Comparison of ENCODE assay signal across 8 mouse cellular contexts in the genomic region with DNA sequence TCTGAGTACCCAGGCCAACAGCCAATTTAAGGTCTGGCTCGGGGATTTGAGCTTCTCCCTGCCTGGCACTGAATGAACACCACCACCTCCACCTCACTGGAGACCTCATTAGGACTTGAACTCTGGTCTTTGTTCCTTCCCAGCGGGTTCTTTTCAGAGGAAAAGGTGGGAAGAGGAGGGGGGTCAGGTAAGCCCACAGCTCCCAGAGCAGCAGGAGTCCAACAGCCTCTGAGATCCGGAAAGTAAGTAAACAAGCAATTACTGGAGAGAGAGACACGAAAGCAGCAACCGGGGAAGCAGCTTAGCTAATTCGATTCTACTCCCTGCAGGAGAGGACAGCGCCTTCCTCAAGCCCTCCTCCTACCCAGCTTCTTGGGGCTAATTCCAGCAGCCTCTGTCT. TPM values are rescaled to one million over a fixed set of nuclear protein-coding genes. Genes with fewer than 3 reads are reported as not detected.
A peak's percentile ranks its signal among the peaks of the same experiment; 100 is the strongest.
DNase-seq lines count a peak whose midpoint lies in the region; ATAC-seq lines count a peak whose summit lies in the region.
"Had no signal": no experiment of that assay in that cellular context is flagged by ENCODE, and none has a peak within 500 bp of the region (broad histone marks: within the 10 kb centered on the region; RNA-seq: fewer than 3 reads in every experiment).

No protein-coding gene starts in this region.

- no peaks in the 10 kb centered on the region for H3K27me3 ChIP-seq in neural tube, embryonic 11.5 days (ENCODE audit: control insufficient read depth, insufficient read depth, low read length)
- no peaks in the 10 kb centered on the region for H3K27me3 ChIP-seq in forebrain, embryonic 16.5 days (replicated peaks; ENCODE audit: control insufficient read depth, insufficient read depth, low read length)
- no peaks in the 10 kb centered on the region for H3K27me3 ChIP-seq in limb, embryonic 11.5 days (ENCODE audit: control insufficient read depth, insufficient read depth, low read length)

- DNase-seq in neural tube, embryonic 11.5 days (ENCODE audit: low spot score) = peak; percentile 36
- DNase-seq in neural tube, embryonic 10.5 days (ENCODE audit: extremely low spot score, low spot score) = no peak
- peak; percentile 49 for DNase-seq in limb, embryonic 11.5 days (ENCODE audit: low spot score)
- DNase-seq in testis, postnatal 10 days (ENCODE audit: low spot score) = no peak
- no peak for DNase-seq in Muller cell, postnatal 12 days (ENCODE audit: inconsistent ontology term)
- no peak for DNase-seq in frontal cortex, postnatal 25 days (ENCODE audit: low spot score in 2 of 2)
- DNase-seq: adrenal gland, postnatal 10 days had no signal

- H3K4me3 ChIP-seq in neural tube, embryonic 11.5 days (ENCODE audit: low read depth, low read length) = no peak overlapping the region
- H3K4me3 ChIP-seq in forebrain, embryonic 16.5 days (replicated peaks; ENCODE audit: low read length) = no peak overlapping the region
- H3K4me3 ChIP-seq in limb, embryonic 11.5 days (ENCODE audit: low read depth, low read length) = no peak overlapping the region

- WGBS in neural tube, embryonic 11.5 days = 11% methylated on average over 7 of the region's 7 CpGs
- 5% methylated on average over 7 of the region's 7 CpGs for WGBS in forebrain, embryonic 16.5 days
- WGBS in limb, embryonic 11.5 days = 5% methylated on average over 7 of the region's 7 CpGs

- no peak for ATAC-seq in neural tube, embryonic 11.5 days (ENCODE audit: insufficient read depth, low FRiP score, low TSS enrichment)
- ATAC-seq in forebrain, embryonic 16.5 days = no peak
- ATAC-seq in limb, embryonic 11.5 days (ENCODE audit: insufficient number of reproducible peaks, low FRiP score, low TSS enrichment, low read depth) = no peak

- H3K9me3 ChIP-seq in neural tube, embryonic 11.5 days (ENCODE audit: control insufficient read depth, low read length) = no peaks in the 10 kb centered on the region
- no peaks in the 10 kb centered on the region for H3K9me3 ChIP-seq in forebrain, embryonic 16.5 days (ENCODE audit: control insufficient read depth, low read length)
- no peaks in the 10 kb centered on the region for H3K9me3 ChIP-seq in limb, embryonic 11.5 days (ENCODE audit: control insufficient read depth, low read length)

- H3K27ac ChIP-seq in neural tube, embryonic 11.5 days (ENCODE audit: low read depth, low read length) = no peak overlapping the region
- H3K27ac ChIP-seq in forebrain, embryonic 16.5 days (ENCODE audit: low read length) = peak overlapping the region; percentile 62; the same call in 1 of the 2 replicates
- peak overlapping the region; percentile 63 for H3K27ac ChIP-seq in limb, embryonic 11.5 days (replicated peaks; ENCODE audit: low read depth, low read length)

- H3K4me2 ChIP-seq in neural tube, embryonic 11.5 days (ENCODE audit: low read depth) = no peak overlapping the region
- H3K4me2 ChIP-seq in forebrain, embryonic 16.5 days (ENCODE audit: low read length) = no peak overlapping the region
- no peak overlapping the region for H3K4me2 ChIP-seq in limb, embryonic 11.5 days (ENCODE audit: low read depth, severe bottlenecking)

- peaks cover 27% of the 10 kb centered on the region for H3K4me1 ChIP-seq in neural tube, embryonic 11.5 days (ENCODE audit: control insufficient read depth, insufficient read depth, low read length)
- peaks cover 48% of the 10 kb centered on the region for H3K4me1 ChIP-seq in forebrain, embryonic 16.5 days (replicated peaks; ENCODE audit: control insufficient read depth, insufficient read depth, low read length)
- peaks cover 39% of the 10 kb centered on the region for H3K4me1 ChIP-seq in limb, embryonic 11.5 days (ENCODE audit: control insufficient read depth, insufficient read depth, low read length)

- H3K36me3 ChIP-seq in neural tube, embryonic 11.5 days (ENCODE audit: control insufficient read depth, insufficient read depth, low read length) = no peaks in the 10 kb centered on the region
- H3K36me3 ChIP-seq in forebrain, embryonic 16.5 days (ENCODE audit: control insufficient read depth, insufficient read depth) = no peaks in the 10 kb centered on the region
- no peaks in the 10 kb centered on the region for H3K36me3 ChIP-seq in limb, embryonic 11.5 days (ENCODE audit: control insufficient read depth, insufficient read depth, low read length)

- H3K9ac ChIP-seq in neural tube, embryonic 11.5 days (ENCODE audit: low read length) = no peak overlapping the region
- no peak overlapping the region; the same call in 1 of the 2 replicates for H3K9ac ChIP-seq in forebrain, embryonic 16.5 days (replicated peaks; ENCODE audit: low read depth, low read length)
- H3K9ac ChIP-seq in limb, embryonic 11.5 days (ENCODE audit: low read length) = peak overlapping the region; percentile 28; the same call in 1 of the 2 replicates

RNA-seq across cellular contexts. Expression of a gene that starts 13.0 kb away (rescaled TPM):
- polyA plus RNA-seq in neural tube, embryonic 11.5 days (2014; fragmentation: Nextera tagmentation; extraction: Ambion mirVana) = 17.3 and 19.3 TPM in 2 replicates
- polyA plus RNA-seq in forebrain, embryonic 16.5 days (2015; fragmentation: Nextera tagmentation; extraction: Ambion mirVana) = 9.3 and 12.6 TPM in 2 replicates
- polyA plus RNA-seq in limb, embryonic 11.5 days (2014; fragmentation: Nextera tagmentation; extraction: Ambion mirVana) = 12.4 and 15.0 TPM in 2 replicates

Comparison
In these comparisons a context has a peak if more than half of its experiments do, and no peak if none do; other contexts are left out.
1. DNase-seq: peak in neural tube, embryonic 11.5 days (single experiment) and limb, embryonic 11.5 days (single experiment); none in neural tube, embryonic 10.5 days (single experiment), testis, postnatal 10 days (single experiment), Muller cell, postnatal 12 days (single experiment) and frontal cortex, postnatal 25 days (0 of 2).